Mouse (Mus musculus) intestine, embryonic 16.5 days (tissue): ENCODE measurements at regions not wholly inside any gene's neighbourhood (a gene's known extent, or its start where the extent isn't known, plus 50 kb on each side); places are given as distances from the start of the nearest gene placed in this dataset.

ENCODE experiments used
- ATAC-seq: fragments of 200-750 bp; cut with Nextera tagmentation; 2 replicates; pipeline ENCODE4 v1.8.0; 2017; ENCODE audit warnings: moderate TSS enrichment, moderate library complexity
- H3K27ac ChIP-seq: fragments of 300-500 bp; sonication (generic); 2 replicates; pipeline ENCODE4 v1.5.1; 2014; ENCODE audit warnings: mild to moderate bottlenecking, low read length
- H3K27me3 ChIP-seq: fragments of 300-500 bp; sonication (generic); replicated peaks from 2 replicates; pipeline ENCODE4 v1.6.1; 2014; ENCODE audit warnings: low read length, control low read depth, mixed read lengths; ENCODE audit not compliant: control insufficient read depth, insufficient read depth
- H3K36me3 ChIP-seq: fragments of 300-500 bp; sonication (generic); 2 replicates; pipeline ENCODE4 v1.6.1; 2014; ENCODE audit warnings: low read length, control low read depth; ENCODE audit not compliant: control insufficient read depth, insufficient read depth
- H3K4me1 ChIP-seq: fragments of 300-500 bp; sonication (generic); 2 replicates; pipeline ENCODE4 v1.6.1; 2014; ENCODE audit warnings: low read length, control low read depth, mixed read lengths; ENCODE audit not compliant: control insufficient read depth, insufficient read depth
- H3K4me2 ChIP-seq: fragments of 300-500 bp; sonication (generic); 2 replicates; pipeline ENCODE4 v1.6.1; 2014; ENCODE audit warnings: low read depth, low read length, control low read depth
- H3K4me3 ChIP-seq: fragments of 300-500 bp; sonication (generic); 2 replicates; pipeline ENCODE4 v1.5.1; 2014; ENCODE audit warnings: mild to moderate bottlenecking, low read length
- H3K9ac ChIP-seq: fragments of 300-500 bp; sonication (generic); 2 replicates; pipeline ENCODE4 v1.6.1; 2014; ENCODE audit warnings: low read depth, low read length
- H3K9me3 ChIP-seq: fragments of 300-500 bp; sonication (generic); 2 replicates; pipeline ENCODE4 v1.6.1; 2016; ENCODE audit warnings: low read length, control low read depth; ENCODE audit not compliant: control insufficient read depth
- WGBS: fragments of 180-500 bp; shearing (Covaris S2); extraction: QIAGEN DNeasy Blood & Tissue Kit; methylation state at CpG from one replicate; pipeline ENCODE4 v1.1.7; 2014; 5-methylcytosine and 5-hydroxymethylcytosine counted together

DNA sequence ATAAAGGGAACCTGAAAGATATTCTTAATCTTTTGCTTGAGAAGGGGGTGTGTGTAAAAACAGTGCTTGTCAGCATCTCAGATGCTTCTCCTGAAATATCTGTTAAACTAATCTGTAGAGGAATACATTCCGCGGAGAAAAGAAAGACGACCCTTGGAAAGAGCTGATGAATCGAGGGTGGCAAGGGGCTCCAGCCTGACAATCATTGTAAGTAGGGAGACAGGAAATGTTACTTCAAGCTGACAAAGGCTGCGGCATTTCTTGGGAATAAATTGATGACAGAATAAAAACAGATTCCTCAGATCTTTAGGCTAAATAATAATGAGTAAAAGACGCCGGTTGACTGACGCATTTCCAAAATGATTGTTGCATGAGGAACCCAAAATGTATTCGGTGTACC, 233.3 kb upstream of the Hnrnpa3 start:
- no peaks in the 10 kb centered on the region for H3K36me3 ChIP-seq
- H3K4me3 ChIP-seq, result no peak overlapping the region
- no peaks in the 10 kb centered on the region for H3K27me3 ChIP-seq
- no peak overlapping the region for H3K27ac ChIP-seq
- WGBS, result 66% methylated on average over 9 of the region's 9 CpGs
- no peak overlapping the region for H3K4me2 ChIP-seq
- H3K9me3 ChIP-seq, result no peaks in the 10 kb centered on the region
- no peak overlapping the region for H3K9ac ChIP-seq
- no peak for ATAC-seq
- peaks cover 4% of the 10 kb centered on the region for H3K4me1 ChIP-seq

DNA sequence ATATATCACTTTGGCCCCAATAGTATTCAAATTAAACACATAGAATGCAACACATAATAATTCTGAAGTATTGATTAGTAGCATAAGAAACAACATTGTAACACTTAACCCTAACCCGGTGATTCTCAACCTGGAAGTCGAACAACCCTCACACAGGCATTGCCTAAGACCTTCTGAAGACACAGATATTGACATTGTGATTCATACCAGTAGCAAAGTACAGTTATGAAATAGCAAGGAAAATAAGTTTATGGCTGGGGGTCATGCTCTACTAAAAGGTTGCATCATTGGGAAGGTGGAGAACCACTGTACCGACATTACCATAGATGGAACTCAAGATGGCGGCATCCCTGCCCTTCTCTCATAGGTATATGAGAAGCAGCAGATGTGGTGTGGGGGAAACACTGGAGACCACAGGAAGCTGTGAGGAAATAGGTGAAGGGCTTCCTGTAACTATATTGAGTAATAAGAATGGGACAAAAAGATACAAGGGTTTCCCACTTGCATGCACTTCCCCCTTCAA, 231.1 kb upstream of the Hnrnpa3 start:
- no peaks in the 10 kb centered on the region for H3K27me3 ChIP-seq
- WGBS, result 90% methylated on average over 4 of the region's 4 CpGs
- no peaks in the 10 kb centered on the region for H3K36me3 ChIP-seq
- no peak overlapping the region for H3K9ac ChIP-seq
- H3K27ac ChIP-seq, result no peak overlapping the region
- no peaks in the 10 kb centered on the region for H3K9me3 ChIP-seq
- H3K4me2 ChIP-seq, result no peak overlapping the region
- H3K4me3 ChIP-seq, result no peak overlapping the region
- H3K4me1 ChIP-seq, result peaks cover 4% of the 10 kb centered on the region
- peak; percentile 55 for ATAC-seq

DNA sequence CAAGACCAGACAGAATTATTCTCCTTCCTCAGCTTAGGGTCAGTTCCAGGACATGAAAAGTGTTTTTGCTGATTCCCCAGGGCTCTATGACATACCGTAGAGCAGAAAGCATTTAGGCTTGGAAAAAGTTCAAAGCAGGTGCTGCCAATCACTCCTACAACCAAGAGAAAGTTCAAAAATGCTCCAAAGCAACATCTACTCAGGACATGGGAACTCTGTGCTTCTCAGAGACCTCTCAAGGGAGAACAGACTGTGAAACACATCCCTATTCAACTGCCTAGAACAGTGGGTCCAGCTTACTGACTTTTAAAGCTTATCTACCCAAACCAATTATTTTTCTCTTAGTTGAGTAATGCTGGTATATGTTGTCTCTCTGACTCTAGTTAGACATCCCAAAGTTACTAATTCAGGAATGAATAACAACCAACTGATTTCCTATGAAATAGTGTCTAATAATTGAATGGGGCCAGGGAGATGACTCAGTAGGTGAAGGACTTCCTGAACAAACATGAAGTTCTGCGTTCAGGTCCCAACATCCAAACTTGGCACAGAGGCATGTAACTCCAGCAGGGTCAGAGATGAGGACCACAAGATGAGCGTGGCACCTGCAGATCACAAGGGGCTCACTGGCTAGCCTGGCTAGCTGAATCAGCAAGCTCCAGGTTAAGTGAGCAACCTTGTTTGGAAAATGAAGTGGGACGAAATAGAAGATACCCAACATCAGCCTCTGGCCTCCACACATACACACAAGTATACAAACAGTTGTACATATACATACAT, 228.7 kb upstream of the Hnrnpa3 start:
- no peaks in the 10 kb centered on the region for H3K4me1 ChIP-seq
- no peak overlapping the region for H3K9ac ChIP-seq
- no peaks in the 10 kb centered on the region for H3K36me3 ChIP-seq
- 87% methylated on average over 4 of the region's 4 CpGs for WGBS
- no peak overlapping the region for H3K27ac ChIP-seq
- H3K4me2 ChIP-seq, result no peak overlapping the region
- H3K9me3 ChIP-seq, result no peaks in the 10 kb centered on the region
- no peaks in the 10 kb centered on the region for H3K27me3 ChIP-seq
- ATAC-seq, result no peak
- H3K4me3 ChIP-seq, result no peak overlapping the region

DNA sequence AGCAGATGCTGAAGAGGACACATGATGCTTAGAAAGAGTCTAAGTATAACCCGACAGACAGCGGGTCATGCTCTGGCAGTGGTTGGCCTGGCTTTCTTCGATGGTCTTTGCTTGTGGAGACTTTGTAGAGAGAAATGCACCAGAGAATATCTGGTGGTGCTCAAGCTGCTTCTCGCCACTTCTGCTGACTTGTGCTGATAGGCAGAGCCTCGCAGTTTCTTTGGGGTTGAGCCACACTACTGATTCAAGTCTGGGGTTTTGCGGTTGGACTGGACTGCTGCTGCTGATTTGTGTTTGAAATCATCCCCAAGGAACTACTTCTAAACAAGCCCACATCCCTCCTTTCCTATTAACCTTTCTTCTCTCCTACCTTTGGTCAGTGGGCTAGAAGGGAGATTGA, 227.1 kb upstream of the Hnrnpa3 start:
- Histone ChIP-seq H3K4me1 (no peaks in the 10 kb centered on the region), H3K36me3 (no peaks in the 10 kb centered on the region), H3K4me2 (no peak overlapping the region), H3K4me3 (no peak overlapping the region), H3K27me3 (no peaks in the 10 kb centered on the region), H3K9me3 (no peaks in the 10 kb centered on the region), H3K9ac (no peak overlapping the region), H3K27ac (no peak overlapping the region)
- WGBS, result 76% methylated on average over 6 of the region's 6 CpGs
- ATAC-seq, result no peak

DNA sequence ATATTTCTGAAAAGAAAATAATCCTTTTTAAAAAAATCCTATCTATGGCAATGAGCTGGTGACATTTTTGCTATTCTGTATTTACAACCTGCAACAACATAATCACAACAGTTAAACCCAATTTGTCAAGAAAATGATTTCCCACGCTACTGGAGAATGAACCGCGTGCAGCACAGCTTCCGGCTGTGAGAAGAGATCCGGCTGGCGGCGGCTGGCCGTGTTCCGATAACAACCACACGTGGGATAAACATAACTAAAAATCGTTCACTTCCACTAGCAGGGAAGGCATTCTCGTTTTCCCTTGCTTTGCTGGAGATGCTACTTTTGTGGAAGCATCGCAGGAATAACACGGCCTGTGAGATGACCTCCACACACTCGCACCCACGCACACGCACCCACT, 224.5 kb upstream of the Hnrnpa3 start:
- no peak for ATAC-seq
- H3K4me2 ChIP-seq, result no peak overlapping the region
- WGBS, result 70% methylated on average over 17 of the region's 17 CpGs
- no peak overlapping the region for H3K9ac ChIP-seq
- H3K4me3 ChIP-seq, result no peak overlapping the region
- no peaks in the 10 kb centered on the region for H3K36me3 ChIP-seq
- no peaks in the 10 kb centered on the region for H3K4me1 ChIP-seq
- no peak overlapping the region for H3K27ac ChIP-seq
- H3K9me3 ChIP-seq, result no peaks in the 10 kb centered on the region
- H3K27me3 ChIP-seq, result no peaks in the 10 kb centered on the region

DNA sequence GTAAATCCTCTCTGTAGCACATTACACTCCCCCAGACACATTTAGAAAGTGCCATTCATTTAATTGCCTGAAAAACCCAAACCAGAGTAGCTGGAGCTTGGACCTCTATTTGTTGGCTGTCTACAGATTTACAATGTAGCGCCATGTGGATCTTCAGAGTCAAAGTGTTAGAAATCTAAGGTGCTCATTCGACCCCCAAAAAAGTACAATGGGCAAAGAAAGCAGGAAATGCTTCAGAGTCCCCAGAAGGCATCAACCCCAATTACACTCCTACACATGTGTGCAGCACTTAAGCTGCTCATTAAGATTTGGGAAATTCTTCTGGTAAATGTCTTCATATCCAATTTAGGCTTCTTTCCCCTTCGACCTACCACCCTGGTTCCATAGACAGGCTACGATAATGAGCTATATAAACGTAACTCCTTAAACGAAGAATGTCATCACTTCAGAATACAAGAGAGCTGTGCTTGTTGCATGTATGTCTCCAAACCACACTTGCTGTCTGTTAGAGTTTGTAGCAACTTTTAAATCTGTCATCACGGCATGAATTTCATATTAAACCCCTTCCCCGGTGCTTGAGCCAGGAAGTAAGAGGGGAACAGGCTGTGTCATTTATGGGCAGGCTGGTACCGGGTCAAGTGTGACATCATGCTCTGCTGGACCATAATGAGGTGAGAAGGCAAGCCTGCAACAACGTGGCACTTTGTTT, 219.4 kb upstream of the Hnrnpa3 start:
- Histone ChIP-seq H3K27ac (no peak overlapping the region), H3K9ac (no peak overlapping the region), H3K27me3 (no peaks in the 10 kb centered on the region), H3K4me1 (no peaks in the 10 kb centered on the region), H3K9me3 (no peaks in the 10 kb centered on the region), H3K36me3 (no peaks in the 10 kb centered on the region), H3K4me2 (no peak overlapping the region), H3K4me3 (no peak overlapping the region)
- WGBS, result 80% methylated on average over 10 of the region's 10 CpGs
- ATAC-seq, result no peak

DNA sequence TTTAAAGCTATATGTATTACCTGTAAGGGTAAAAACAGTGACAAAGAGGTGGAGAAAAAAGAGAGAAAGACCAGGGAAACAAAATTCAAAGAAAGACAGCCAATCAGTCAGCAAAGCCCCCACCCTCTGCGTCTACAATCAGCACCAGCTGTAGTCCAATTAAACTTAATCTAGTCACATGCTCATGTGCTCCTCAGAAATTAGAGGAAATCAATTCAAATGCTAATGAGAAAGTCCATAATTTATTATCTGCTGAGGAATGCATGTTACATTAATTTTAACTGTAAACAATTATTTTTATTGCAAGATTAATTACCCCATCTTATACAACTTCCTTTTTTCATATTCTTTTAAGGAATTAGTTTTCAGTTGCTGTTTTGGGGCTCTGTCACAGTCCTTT, 216.4 kb upstream of the Hnrnpa3 start:
- H3K36me3 ChIP-seq, result no peaks in the 10 kb centered on the region
- no peak overlapping the region for H3K9ac ChIP-seq
- H3K27ac ChIP-seq, result no peak overlapping the region
- ATAC-seq, result no peak
- H3K4me3 ChIP-seq, result no peak overlapping the region
- WGBS, result 73% methylated on average over 1 of the region's 1 CpGs
- H3K4me1 ChIP-seq, result no peaks in the 10 kb centered on the region
- H3K4me2 ChIP-seq, result no peak overlapping the region
- no peaks in the 10 kb centered on the region for H3K27me3 ChIP-seq
- H3K9me3 ChIP-seq, result no peaks in the 10 kb centered on the region

DNA sequence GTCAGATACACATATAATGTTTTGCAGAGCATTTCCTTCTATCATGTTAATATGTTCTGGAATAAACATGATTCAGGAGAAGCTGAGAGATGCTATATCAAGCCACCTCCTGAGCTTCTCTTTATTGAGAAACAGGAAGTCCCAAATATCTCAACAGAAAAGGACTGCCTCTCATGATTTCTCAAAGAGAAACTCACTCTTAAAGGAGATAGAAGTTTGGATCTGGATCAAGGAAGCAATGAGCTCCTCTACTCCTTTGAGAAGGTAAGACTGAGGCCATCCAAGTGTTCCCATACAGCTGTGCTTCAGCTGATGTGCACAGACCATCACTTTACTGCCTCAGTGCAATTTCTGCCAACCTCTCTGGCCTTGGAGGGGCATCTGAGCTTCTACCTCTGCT, 213.9 kb upstream of the Hnrnpa3 start:
- no peak overlapping the region for H3K4me2 ChIP-seq
- no peaks in the 10 kb centered on the region for H3K36me3 ChIP-seq
- H3K9me3 ChIP-seq, result no peaks in the 10 kb centered on the region
- no peak overlapping the region for H3K27ac ChIP-seq
- no peak for ATAC-seq
- no peak overlapping the region for H3K9ac ChIP-seq
- no peak overlapping the region for H3K4me3 ChIP-seq
- no peaks in the 10 kb centered on the region for H3K27me3 ChIP-seq
- no peaks in the 10 kb centered on the region for H3K4me1 ChIP-seq

DNA sequence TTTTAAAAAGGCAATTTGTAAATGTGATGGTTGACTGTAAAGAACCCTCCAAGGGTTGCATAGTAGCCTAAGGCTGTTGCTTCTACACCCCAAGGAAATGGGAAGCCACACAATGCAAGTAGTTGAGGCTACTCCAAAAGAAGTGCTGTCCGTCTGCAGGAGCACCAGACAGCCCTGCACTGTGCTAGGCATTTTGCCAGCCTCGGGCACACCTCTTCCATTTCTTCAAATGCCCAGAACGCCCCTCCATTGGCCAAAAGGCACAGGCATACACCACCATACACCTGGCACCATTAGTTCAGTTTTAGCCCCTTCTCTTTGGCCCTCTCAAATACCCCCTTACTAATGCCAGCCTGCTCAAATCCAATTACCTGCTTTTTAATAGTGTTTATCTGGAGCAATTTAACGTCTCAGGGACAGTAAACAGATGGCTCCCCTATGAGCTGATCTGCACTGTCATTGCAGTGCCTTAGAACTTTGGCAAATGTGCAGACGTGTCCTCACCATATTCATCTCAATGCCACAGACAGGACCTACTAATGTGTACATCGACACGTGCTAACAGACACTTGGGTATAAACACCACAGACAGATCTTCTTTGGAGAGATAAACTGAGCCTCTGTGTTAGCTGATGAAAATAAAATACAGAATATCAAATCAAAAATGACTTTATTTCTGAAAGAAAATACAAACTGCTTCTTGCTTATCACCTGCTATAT, 211.9 kb upstream of the Hnrnpa3 start:
- H3K27ac ChIP-seq, result no peak overlapping the region
- H3K4me3 ChIP-seq, result no peak overlapping the region
- H3K27me3 ChIP-seq, result no peaks in the 10 kb centered on the region
- no peaks in the 10 kb centered on the region for H3K9me3 ChIP-seq
- ATAC-seq, result no peak
- no peaks in the 10 kb centered on the region for H3K36me3 ChIP-seq
- no peak overlapping the region for H3K4me2 ChIP-seq
- H3K9ac ChIP-seq, result no peak overlapping the region
- WGBS, result 56% methylated on average over 7 of the region's 7 CpGs
- no peaks in the 10 kb centered on the region for H3K4me1 ChIP-seq
